Mouse (Mus musculus) heart, adult 2 months (tissue): ENCODE data around the gene Cox7a1.

Experiments
- CTCF ChIP-seq: fragments of 200-600 bp; IDR thresholded peaks from 2 replicates; pipeline ENCODE4 v1.8.1; 2022; ENCODE audit warnings: antibody characterized with exemption, mild to moderate bottlenecking, moderate library complexity
- POLR2A ChIP-seq: fragments of 200-500 bp; IDR thresholded peaks from 2 replicates; pipeline ENCODE4 v1.6.1; 2011; ENCODE audit warnings: mild to moderate bottlenecking, low read depth, low read length, control low read depth; ENCODE audit not compliant: insufficient read depth

DNA sequence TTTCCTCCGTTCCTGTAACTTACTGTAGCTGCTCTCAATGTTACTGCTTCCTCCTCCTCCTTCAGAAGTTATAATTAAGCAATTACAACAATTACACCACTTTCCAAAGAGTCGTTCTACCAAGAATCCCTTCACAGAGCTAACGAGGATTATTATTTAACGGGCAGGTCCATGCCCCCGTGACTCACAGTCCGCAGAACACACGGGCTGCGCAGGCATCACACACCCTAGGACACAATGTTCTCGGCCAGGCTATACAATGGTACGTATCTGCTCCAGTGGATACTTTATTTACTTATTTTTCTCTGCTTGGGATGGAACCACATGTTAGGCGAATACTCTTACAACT is 36.0 kb downstream of the Cox7a1 start:
- TF ChIP-seq CTCF (no peak), POLR2A (no peak)
